Mouse (Mus musculus) limb, embryonic 15.5 days (tissue): ENCODE measurements around the gene Nup214. TPM values are rescaled to one million over a fixed set of nuclear protein-coding genes. Genes with fewer than 3 reads are reported as not detected.

Source experiments
- ATAC-seq: fragments of 200-750 bp; cut with Nextera tagmentation; 2 replicates; pipeline ENCODE4 v1.8.0; 2017; ENCODE audit warnings: low read depth, moderate TSS enrichment; ENCODE audit not compliant: insufficient number of reproducible peaks, low FRiP score, low TSS enrichment
- H3K27ac ChIP-seq: fragments of 300-500 bp; sonication (generic); 2 replicates; pipeline ENCODE4 v1.5.1; 2015; ENCODE audit warnings: moderate library complexity, mild to moderate bottlenecking, inconsistent platforms
- H3K27me3 ChIP-seq: fragments of 300-500 bp; sonication (generic); 2 replicates; pipeline ENCODE4 v1.6.1; 2015; ENCODE audit warnings: inconsistent platforms
- H3K36me3 ChIP-seq: fragments of 300-500 bp; sonication (generic); 2 replicates; pipeline ENCODE4 v1.6.1; 2015; ENCODE audit warnings: inconsistent platforms
- H3K4me1 ChIP-seq: fragments of 300-500 bp; sonication (generic); 2 replicates; pipeline ENCODE4 v1.6.1; 2015; ENCODE audit warnings: inconsistent platforms
- H3K4me2 ChIP-seq: fragments of 300-500 bp; sonication (generic); 2 replicates; pipeline ENCODE4 v1.6.1; 2015; ENCODE audit warnings: mild to moderate bottlenecking, inconsistent platforms
- H3K4me3 ChIP-seq: fragments of 300-500 bp; sonication (generic); 2 replicates; pipeline ENCODE4 v1.5.1; 2015; ENCODE audit warnings: mild to moderate bottlenecking, inconsistent platforms
- H3K9ac ChIP-seq: fragments of 300-500 bp; sonication (generic); 2 replicates; pipeline ENCODE4 v1.6.1; 2015; ENCODE audit warnings: inconsistent platforms
- H3K9me3 ChIP-seq: fragments of 300-500 bp; sonication (generic); 2 replicates; pipeline ENCODE4 v1.6.1; 2016; ENCODE audit warnings: inconsistent platforms
- WGBS: fragments of 180-500 bp; shearing (Covaris S2); methylation state at CpG from one replicate; pipeline ENCODE4 v1.1.7; 2015; 5-methylcytosine and 5-hydroxymethylcytosine counted together
- polyA plus RNA-seq: library from polyadenylated mRNA; unstranded; fragments of >200 nt; fragmentation: Nextera tagmentation; extraction: Ambion mirVana; gene quantifications from 2 replicates; pipeline ENCODE4 v1.2.1, GENCODE M21; 2015

The Nup214 gene
- 72.4 and 73.9 TPM in 2 replicates for polyA plus RNA-seq

DNA sequence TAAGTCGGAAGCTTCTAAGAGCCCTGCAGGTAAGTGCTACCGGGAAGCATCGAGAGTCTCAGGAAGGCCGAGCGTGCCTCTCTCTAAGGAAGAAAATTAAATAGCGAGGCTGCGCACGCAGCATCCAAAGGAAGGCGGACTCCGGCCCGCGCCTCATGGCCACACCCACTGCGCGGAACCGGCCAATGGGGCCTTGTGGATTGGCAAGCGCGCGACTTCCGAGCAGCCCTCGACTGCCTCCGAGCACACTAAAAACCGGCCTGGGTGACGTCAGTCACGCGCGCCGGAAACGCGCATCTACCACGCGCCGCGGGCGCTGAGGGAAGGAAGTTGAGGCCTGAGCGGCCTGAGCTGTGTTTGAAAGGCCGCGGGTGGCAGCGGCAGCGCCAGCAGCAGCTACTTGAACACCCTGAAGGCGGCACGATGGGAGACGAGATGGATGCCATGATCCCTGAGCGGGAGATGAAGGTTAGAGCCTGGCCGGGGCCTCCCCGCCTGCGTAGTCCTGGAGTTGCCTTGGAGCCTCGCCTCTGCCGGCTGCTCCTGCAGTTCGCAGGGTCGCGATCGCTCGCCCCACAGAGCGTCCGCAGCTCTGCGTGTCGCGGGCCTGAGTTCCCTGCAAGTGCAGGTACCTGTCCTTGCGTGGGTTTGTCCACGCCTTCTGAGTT is at the start of gene Nup214:
TSS of gene Nup214 (plus strand) at position 296 of the 668 bp plus-strand sequence.
- under 1% methylated on average over 60 of the region's 60 CpGs for WGBS
- Histone ChIP-seq H3K36me3 (peaks cover 50% of the 10 kb centered on the region), H3K9me3 (no peaks in the 10 kb centered on the region), H3K27ac (peak within 1 kb of the TSS; percentile 78), H3K4me1 (peaks cover 18% of the 10 kb centered on the region), H3K27me3 (no peaks in the 10 kb centered on the region), H3K9ac (peak within 1 kb of the TSS; percentile 94), H3K4me3 (peak within 1 kb of the TSS; percentile 96), H3K4me2 (peak within 1 kb of the TSS; percentile 82)
- peak; percentile 98 for ATAC-seq

DNA sequence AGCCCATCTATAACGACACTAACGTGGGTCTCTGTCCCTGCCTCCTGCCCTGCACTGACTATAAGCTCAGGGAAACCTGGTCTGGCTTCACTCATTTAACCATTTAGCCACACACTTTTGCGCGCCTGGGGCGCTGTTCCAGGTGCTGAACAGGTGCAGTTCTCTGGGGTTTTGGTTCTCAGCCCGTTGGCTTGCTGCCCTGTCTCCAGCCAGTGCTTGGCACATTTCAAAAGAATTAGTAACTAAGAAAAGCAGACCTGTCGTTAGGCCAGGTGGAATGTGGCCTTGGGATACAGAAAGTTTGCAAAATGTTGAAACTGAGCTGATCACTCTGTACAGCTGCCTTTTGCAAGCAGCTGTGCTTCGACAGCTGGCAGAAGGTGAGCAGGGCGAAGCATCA is 49.4 kb upstream of the Nup214 start:
- Histone ChIP-seq H3K27me3 (peaks cover 11% of the 10 kb centered on the region; the same call in 1 of the 2 replicates), H3K36me3 (no peaks in the 10 kb centered on the region), H3K9me3 (no peaks in the 10 kb centered on the region), H3K4me1 (no peaks in the 10 kb centered on the region), H3K9ac (no peak overlapping the region), H3K4me2 (no peak overlapping the region), H3K27ac (no peak overlapping the region), H3K4me3 (no peak overlapping the region)
- ATAC-seq, result no peak
- 18% methylated on average over 9 of the region's 9 CpGs for WGBS

DNA sequence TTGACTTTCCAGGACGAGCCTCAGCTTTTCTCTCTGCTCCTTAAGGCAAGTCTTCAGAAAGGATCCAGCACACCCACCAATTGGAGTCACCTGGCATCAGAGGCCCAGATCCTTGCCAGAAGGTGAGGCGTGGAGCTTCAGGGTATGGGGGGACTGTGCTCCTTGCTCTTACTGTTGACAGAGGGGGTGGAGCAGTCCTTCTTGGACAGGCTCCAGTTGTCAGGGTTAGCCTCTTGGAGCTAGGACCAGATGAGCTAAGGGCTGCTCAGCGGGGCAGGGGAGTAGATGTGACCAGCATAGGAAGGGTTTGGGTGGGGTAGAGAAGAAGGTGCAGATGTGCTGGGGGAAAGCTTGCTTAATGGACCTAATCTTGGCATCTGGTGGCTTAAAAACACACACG is 48.3 kb upstream of the Nup214 start:
- H3K27ac ChIP-seq, result no peak overlapping the region
- peaks cover 11% of the 10 kb centered on the region; the same call in 1 of the 2 replicates for H3K27me3 ChIP-seq
- no peak overlapping the region for H3K9ac ChIP-seq
- no peaks in the 10 kb centered on the region for H3K4me1 ChIP-seq
- no peak overlapping the region for H3K4me3 ChIP-seq
- 39% methylated on average over 4 of the region's 4 CpGs for WGBS
- no peaks in the 10 kb centered on the region for H3K9me3 ChIP-seq
- ATAC-seq, result no peak
- no peaks in the 10 kb centered on the region for H3K36me3 ChIP-seq
- H3K4me2 ChIP-seq, result no peak overlapping the region

DNA sequence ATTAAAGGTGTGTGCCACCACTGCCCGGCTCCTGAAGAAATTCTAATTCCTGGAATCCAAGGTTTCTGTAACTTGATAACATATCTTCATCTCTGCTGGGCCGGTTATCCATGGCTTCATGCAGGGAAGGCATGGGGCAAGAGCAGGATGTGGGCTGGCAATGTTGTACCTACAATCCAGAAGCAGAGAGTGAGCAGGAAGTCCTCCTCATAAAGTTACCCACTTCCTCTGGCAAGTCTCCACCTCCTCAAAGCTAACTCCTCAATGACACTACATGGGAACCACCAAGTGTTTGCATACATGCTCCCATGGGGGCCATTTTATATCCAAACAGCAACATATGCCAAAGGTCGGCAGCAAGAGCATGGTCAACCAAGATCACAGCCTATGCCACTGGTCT is 44.6 kb upstream of the Nup214 start:
- no peak for ATAC-seq
- no peaks in the 10 kb centered on the region for H3K36me3 ChIP-seq
- H3K4me1 ChIP-seq, result no peaks in the 10 kb centered on the region
- H3K27ac ChIP-seq, result no peak overlapping the region
- H3K4me3 ChIP-seq, result no peak overlapping the region
- no peak overlapping the region for H3K9ac ChIP-seq
- WGBS, result 75% methylated on average over 3 of the region's 3 CpGs
- no peak overlapping the region for H3K4me2 ChIP-seq
- H3K9me3 ChIP-seq, result no peaks in the 10 kb centered on the region
- peaks cover 3% of the 10 kb centered on the region; the same call in 1 of the 2 replicates for H3K27me3 ChIP-seq

DNA sequence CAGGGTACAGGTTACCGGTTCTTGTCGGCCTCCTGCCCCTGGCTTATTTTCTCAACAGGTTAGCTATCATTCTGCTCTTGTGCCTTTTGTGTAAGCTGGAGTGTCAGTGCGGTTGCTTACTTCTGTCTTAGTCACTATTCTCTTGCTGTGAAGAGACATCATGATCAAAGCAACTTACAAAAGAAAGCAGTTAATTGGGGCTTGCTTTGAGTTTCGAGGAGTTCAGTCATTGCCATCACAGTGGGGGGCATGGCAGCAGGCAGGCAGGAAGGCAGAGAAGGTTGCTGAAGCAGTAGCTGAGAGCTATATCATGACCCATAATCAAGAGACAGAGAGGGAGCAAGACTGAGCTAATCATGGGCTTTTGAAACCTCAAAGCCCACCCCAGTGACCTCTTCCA is 39.7 kb upstream of the Nup214 start:
- Histone ChIP-seq H3K4me3 (no peak overlapping the region), H3K4me2 (no peak overlapping the region), H3K27me3 (peaks cover 3% of the 10 kb centered on the region; the same call in 1 of the 2 replicates), H3K9me3 (no peaks in the 10 kb centered on the region), H3K4me1 (no peaks in the 10 kb centered on the region), H3K27ac (no peak overlapping the region), H3K9ac (no peak overlapping the region), H3K36me3 (no peaks in the 10 kb centered on the region)
- no peak for ATAC-seq
- WGBS, result 39% methylated on average over 4 of the region's 4 CpGs

DNA sequence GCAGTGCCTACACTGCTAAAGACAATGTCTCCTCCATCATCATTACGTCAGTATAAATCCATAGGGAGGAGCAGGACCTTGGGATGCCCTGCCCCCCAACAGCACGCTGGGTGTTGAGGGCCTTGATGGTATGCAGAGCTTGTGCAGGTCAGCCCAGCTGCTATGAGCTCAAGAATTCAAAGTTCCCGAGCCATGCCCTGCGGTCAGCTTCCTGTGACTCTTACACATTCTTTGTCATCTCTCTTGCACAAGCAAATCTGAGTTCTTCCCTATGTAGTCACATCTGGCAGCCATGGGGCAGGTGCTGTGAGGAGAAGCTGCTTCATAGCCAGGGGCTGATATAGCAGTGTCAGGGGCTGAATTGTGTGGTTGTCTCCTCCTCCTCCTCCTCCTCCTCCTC is 39.2 kb upstream of the Nup214 start:
- Histone ChIP-seq H3K4me1 (no peaks in the 10 kb centered on the region), H3K36me3 (no peaks in the 10 kb centered on the region), H3K27me3 (peaks cover 3% of the 10 kb centered on the region; the same call in 1 of the 2 replicates), H3K4me2 (no peak overlapping the region), H3K27ac (no peak overlapping the region), H3K9me3 (no peaks in the 10 kb centered on the region), H3K9ac (no peak overlapping the region), H3K4me3 (no peak overlapping the region)
- WGBS, result 26% methylated on average over 4 of the region's 4 CpGs
- ATAC-seq, result no peak

DNA sequence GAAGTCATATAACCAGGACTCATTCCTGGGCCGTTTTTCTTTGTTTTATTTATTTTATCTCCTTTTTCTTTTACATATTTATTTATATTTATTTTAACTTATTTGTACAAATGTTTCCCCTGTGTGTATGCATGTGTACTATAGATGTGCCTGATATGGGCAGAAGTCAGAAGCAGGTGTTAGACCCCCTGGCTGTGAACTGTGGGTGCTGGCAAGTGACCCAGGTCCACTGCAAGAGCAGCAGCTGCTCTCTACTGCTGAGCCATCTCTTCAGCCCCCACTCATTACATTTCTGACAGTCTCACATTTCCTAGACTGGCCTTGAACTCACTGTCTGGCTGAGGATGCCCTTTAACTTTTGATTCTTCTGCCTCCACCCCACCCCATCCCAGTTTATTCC is 35.9 kb upstream of the Nup214 start:
- Histone ChIP-seq H3K36me3 (no peaks in the 10 kb centered on the region), H3K4me3 (no peak overlapping the region), H3K27me3 (no peaks in the 10 kb centered on the region), H3K9ac (no peak overlapping the region), H3K4me2 (no peak overlapping the region), H3K9me3 (no peaks in the 10 kb centered on the region), H3K4me1 (no peaks in the 10 kb centered on the region), H3K27ac (no peak overlapping the region)
- WGBS, result 84% methylated on average over 1 of the region's 1 CpGs
- ATAC-seq, result no peak

DNA sequence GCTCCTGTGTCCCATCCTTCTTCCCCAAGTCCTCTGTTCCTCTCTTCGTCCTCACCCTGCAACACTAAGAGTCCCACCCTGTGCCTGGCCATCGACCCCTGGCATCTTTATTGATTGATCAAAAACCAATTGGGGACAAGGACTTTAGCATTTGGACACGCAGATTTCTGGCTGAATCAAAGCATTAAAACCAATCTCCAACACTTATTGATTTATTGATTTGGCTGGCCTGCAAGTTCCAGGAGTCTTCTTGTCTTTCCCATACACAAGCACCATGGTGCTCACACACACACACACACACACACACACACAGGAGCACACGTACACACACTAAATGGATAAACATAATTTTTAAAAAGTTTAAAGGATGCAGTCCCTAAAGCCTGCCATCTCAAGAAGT is 31.2 kb upstream of the Nup214 start:
- Histone ChIP-seq H3K4me1 (no peaks in the 10 kb centered on the region), H3K4me2 (no peak overlapping the region), H3K9ac (no peak overlapping the region), H3K27ac (no peak overlapping the region), H3K4me3 (no peak overlapping the region), H3K9me3 (no peaks in the 10 kb centered on the region), H3K36me3 (no peaks in the 10 kb centered on the region), H3K27me3 (no peaks in the 10 kb centered on the region)
- WGBS, result 72% methylated on average over 4 of the region's 4 CpGs
- no peak for ATAC-seq

DNA sequence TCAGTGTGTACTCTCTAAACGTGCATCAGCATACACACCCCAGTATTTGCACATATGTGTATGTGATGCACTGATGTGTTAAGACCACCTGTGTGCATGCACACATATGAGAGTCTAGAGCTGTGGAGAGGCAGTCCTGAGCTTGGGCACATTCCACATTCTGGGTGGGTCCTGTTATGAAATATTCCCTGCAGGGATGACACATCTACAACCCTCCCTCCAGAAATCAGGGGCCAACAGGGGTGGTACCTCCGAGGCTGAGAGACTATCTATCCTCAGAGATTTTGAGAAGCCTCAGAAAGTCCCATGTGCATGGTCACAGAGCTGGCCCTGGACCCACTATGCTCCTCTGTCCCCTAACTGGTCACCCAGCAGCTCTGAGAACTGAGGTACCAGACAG is 28.7 kb upstream of the Nup214 start:
- 0 out of 2 replicates have a peak, but pooled peaks have one; percentile 27 for ATAC-seq
- no peak overlapping the region for H3K27ac ChIP-seq
- no peak overlapping the region for H3K9ac ChIP-seq
- H3K27me3 ChIP-seq, result no peaks in the 10 kb centered on the region
- H3K4me1 ChIP-seq, result peaks cover 8% of the 10 kb centered on the region
- H3K4me2 ChIP-seq, result no peak overlapping the region
- no peak overlapping the region for H3K4me3 ChIP-seq
- no peaks in the 10 kb centered on the region for H3K9me3 ChIP-seq
- no peaks in the 10 kb centered on the region for H3K36me3 ChIP-seq
- WGBS, result 70% methylated on average over 2 of the region's 2 CpGs

DNA sequence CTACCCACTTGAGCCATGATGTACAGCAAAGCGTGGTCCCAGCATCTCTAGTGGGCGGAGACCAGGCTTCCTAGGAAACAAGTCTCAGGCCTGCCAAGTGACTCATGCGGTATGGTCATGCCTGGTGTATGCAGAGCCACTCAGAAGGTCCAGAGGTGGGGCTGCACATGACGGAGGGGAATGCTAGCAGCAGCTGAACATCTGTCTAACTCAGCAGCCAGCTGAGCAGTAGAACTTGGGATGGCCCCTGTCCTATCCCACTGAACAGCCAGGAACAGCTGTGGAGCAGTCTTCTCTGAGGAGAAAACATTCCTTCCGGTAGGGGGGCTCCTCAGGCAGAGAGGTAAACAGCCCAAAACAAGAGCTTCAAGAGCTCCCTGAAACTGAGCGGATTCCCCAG is 25.8 kb upstream of the Nup214 start:
- Histone ChIP-seq H3K4me3 (no peak overlapping the region), H3K27me3 (no peaks in the 10 kb centered on the region), H3K9me3 (no peaks in the 10 kb centered on the region), H3K9ac (no peak overlapping the region), H3K36me3 (0 out of 2 replicates have a peak, but pooled peaks cover under 1% of the 10 kb centered on the region), H3K4me1 (peaks cover 25% of the 10 kb centered on the region), H3K27ac (no peak overlapping the region), H3K4me2 (no peak overlapping the region)
- no peak for ATAC-seq
- WGBS, result 66% methylated on average over 6 of the region's 6 CpGs

DNA sequence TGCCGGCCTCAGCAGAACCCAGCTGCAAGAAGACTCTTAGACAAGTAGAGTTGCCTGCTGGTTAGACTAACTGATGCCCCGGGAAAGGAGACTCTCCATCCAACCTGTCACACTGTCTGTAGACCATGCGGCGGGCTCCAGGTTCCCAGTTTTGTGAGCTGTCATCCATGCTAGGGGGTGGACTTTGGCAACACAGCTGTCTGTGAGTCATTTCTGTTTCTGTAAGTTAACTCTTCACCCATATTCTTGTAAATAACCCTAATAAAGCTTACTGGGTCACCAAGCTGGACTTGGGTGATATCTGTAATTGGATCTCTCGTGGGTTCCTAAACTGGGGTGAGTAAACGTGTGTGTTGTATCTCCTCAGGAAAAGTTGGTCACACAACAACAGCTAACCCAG is 25.4 kb upstream of the Nup214 start:
- 0 out of 2 replicates have a peak, but pooled peaks cover 4% of the 10 kb centered on the region for H3K36me3 ChIP-seq
- no peak overlapping the region for H3K9ac ChIP-seq
- ATAC-seq, result no peak
- 71% methylated on average over 6 of the region's 6 CpGs for WGBS
- no peaks in the 10 kb centered on the region for H3K9me3 ChIP-seq
- no peak overlapping the region for H3K4me3 ChIP-seq
- peaks cover 25% of the 10 kb centered on the region for H3K4me1 ChIP-seq
- H3K27ac ChIP-seq, result no peak overlapping the region
- no peak overlapping the region for H3K4me2 ChIP-seq
- H3K27me3 ChIP-seq, result no peaks in the 10 kb centered on the region

DNA sequence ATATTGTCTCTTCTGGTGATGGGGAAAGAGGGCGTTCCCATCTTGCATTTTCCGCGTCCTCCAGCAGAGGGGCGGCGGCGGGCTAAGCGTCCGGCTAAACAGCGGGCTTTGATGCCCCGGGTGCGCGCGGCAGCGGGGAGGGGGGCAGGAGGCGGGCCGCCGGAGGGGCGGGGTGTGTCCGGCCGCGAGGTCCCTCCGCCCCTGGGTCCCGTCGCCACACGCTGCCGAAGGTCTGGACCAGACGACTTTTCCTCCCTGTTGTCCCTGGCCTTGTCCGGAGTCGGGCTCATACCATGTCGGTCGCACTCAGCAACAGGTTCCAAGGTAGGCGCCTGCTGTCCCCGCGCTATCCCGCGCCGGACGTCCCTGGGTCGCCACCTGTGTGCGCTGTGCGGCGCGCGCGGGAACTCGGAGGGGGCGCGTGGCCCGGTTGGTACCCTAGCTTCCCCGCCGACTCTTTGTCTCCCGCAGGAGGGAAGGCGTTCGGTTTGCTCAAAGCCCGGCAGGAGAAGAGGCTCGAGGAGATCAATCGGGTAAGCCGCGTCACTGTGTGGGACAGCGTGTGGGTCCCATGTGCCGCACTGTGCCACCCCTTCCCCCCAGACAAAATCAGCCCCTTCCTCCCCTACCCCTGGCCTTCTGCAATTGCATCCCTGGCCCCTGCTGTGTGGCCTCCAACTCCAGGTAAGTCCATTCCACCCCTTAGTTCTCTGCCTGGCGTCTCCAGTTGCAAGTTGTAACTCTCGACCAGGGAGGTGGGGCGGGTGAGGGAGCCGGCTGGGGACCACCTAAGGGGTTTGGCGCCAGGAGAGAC is 24.0 kb upstream of the Nup214 start, which contains the start of gene Aif1l:
TSS of gene Aif1l (plus strand) at position 82 of the 814 bp plus-strand sequence.
- WGBS, result under 1% methylated on average over 66 of the region's 66 CpGs

More for the DNA sequence above, 24.0 kb upstream of the Nup214 start, which contains the start of gene Aif1l:
- peak within 1 kb of the TSS; percentile 61 for H3K4me3 ChIP-seq
- H3K9ac ChIP-seq, result peak within 1 kb of the TSS; percentile 55
- no peaks in the 10 kb centered on the region for H3K27me3 ChIP-seq
- H3K9me3 ChIP-seq, result no peaks in the 10 kb centered on the region
- 0 out of 2 replicates have a peak, but pooled peaks cover 12% of the 10 kb centered on the region for H3K36me3 ChIP-seq
- ATAC-seq, result no peak
- peak within 1 kb of the TSS; percentile 96 for H3K4me2 ChIP-seq
- no peak within 1 kb of the TSS for H3K27ac ChIP-seq
- H3K4me1 ChIP-seq, result peaks cover 25% of the 10 kb centered on the region
